Mouse (Mus musculus) cerebellum, adult 2 months (tissue): ENCODE measurements at regions not wholly inside any gene's neighbourhood (a gene's known extent, or its start where the extent isn't known, plus 50 kb on each side); places are given as distances from the start of the nearest gene placed in this dataset.

ENCODE experiments used
- CTCF ChIP-seq: fragments of 200-500 bp; IDR thresholded peaks from 2 replicates; pipeline ENCODE4 v1.5.1; 2011; ENCODE audit warnings: low read depth, mild to moderate bottlenecking, control low read depth, low read length, moderate library complexity, borderline replicate concordance; ENCODE audit not compliant: insufficient read depth
- POLR2A ChIP-seq: fragments of 200-500 bp; IDR thresholded peaks from 2 replicates; pipeline ENCODE4 v1.6.1; 2011; ENCODE audit warnings: low read length, control low read depth, borderline replicate concordance; ENCODE audit not compliant: insufficient read depth

DNA sequence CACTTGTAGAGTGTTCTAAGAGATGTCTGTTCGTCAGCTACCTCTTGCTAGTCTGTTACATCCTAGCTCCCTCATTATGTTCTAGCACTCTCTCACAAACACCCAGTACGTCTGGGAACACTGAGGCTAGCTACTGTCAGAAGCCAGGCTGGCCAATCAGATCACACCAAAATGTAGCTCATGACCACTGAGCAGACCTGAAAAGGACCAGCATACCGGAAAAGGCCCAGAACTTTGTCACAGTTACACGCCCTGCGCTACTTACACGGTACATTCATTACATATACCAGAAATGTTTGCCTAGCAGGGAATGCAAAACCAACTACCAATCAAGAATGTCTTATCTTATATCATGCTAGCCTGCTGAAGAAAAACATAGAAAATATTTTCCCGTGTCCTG lies 216.5 kb upstream of the Foxq1 start:
- TF ChIP-seq CTCF (no peak), POLR2A (no peak)
